Mouse (Mus musculus): ENCODE results near the gene Bloc1s4. TPM values are rescaled to one million over a fixed set of nuclear protein-coding genes. Genes with fewer than 3 reads are reported as not detected.

Bloc1s4 gene
- polyA plus RNA-seq, 1 experiment from 2014 or later, result 31.5 TPM

DNA sequence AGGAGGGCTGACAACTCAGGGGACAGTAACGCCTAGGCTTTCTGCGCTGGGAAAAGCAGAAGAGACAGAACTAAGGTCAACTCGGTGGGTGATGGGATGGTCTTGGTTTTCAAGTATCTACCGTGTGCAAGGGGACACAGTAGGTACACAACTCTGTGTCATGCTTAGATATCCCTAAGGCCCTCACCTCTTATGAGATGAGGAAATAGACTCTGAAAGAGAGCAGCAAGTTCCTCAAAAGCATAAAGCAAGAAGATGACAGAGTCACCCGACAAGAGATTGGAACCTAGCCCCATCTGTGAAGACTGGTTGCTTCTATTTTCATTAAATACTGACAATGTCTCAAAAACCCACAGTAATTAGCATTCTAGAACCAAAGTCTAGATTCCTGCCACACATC is 42.7 kb downstream of the Bloc1s4 start:
- H3K27me3 ChIP-seq (ENCODE audit: control insufficient read depth, insufficient read depth, low read length), result no peaks in the 10 kb centered on the region
- DNase-seq (ENCODE audit: low spot score), result no peak
- 81% methylated on average over 5 of the region's 5 CpGs for WGBS

DNA sequence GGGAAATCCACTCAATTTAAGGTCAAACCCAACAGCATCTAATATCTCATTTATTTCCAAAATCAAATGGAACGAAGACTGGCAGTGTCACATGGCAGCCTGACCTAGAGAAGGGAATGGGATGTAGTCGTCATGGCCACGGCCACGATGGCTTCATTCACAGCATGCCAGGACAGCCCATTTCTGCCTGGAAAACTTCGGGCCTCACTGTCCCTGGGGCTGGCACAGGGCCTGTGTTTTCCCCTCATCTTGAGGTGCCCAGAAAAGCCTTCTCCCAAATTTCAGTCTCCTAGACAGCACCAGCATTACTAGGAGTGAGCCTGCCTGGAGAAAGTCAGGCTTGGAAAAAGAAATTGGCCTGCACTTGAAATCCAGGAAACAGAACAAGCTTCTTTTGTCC is 43.1 kb downstream of the Bloc1s4 start:
- Histone ChIP-seq H3K9ac (ENCODE audit: low read length) (no peak overlapping the region), H3K4me3 (ENCODE audit: low read depth, low read length) (no peak overlapping the region), H3K9me3 (ENCODE audit: control insufficient read depth, low read length) (no peaks in the 10 kb centered on the region), H3K27me3 (ENCODE audit: control insufficient read depth, insufficient read depth, low read length) (no peaks in the 10 kb centered on the region), H3K36me3 (ENCODE audit: control insufficient read depth, insufficient read depth, low read length) (no peaks in the 10 kb centered on the region), H3K27ac (replicated peaks; ENCODE audit: low read depth, low read length) (no peak overlapping the region), H3K4me1 (ENCODE audit: control insufficient read depth, insufficient read depth, low read length) (no peaks in the 10 kb centered on the region), H3K4me2 (ENCODE audit: low read depth, severe bottlenecking) (no peak overlapping the region)
- ATAC-seq (ENCODE audit: insufficient number of reproducible peaks, low FRiP score, low TSS enrichment, low read depth) (no peak), DNase-seq (ENCODE audit: low spot score) (no peak)
- 83% methylated on average over 5 of the region's 5 CpGs for WGBS

More for the DNA sequence above, 42.7 kb downstream of the Bloc1s4 start:
- H3K36me3 ChIP-seq (ENCODE audit: control insufficient read depth, insufficient read depth, low read length), result no peaks in the 10 kb centered on the region
- no peak for ATAC-seq (ENCODE audit: insufficient number of reproducible peaks, low FRiP score, low TSS enrichment, low read depth)
- H3K4me2 ChIP-seq (ENCODE audit: low read depth, severe bottlenecking), result no peak overlapping the region
- no peaks in the 10 kb centered on the region for H3K4me1 ChIP-seq (ENCODE audit: control insufficient read depth, insufficient read depth, low read length)
- no peak overlapping the region for H3K4me3 ChIP-seq (ENCODE audit: low read depth, low read length)
- H3K9ac ChIP-seq (ENCODE audit: low read length), result no peak overlapping the region
- no peak overlapping the region for H3K27ac ChIP-seq (replicated peaks; ENCODE audit: low read depth, low read length)
- no peaks in the 10 kb centered on the region for H3K9me3 ChIP-seq (ENCODE audit: control insufficient read depth, low read length)

DNA sequence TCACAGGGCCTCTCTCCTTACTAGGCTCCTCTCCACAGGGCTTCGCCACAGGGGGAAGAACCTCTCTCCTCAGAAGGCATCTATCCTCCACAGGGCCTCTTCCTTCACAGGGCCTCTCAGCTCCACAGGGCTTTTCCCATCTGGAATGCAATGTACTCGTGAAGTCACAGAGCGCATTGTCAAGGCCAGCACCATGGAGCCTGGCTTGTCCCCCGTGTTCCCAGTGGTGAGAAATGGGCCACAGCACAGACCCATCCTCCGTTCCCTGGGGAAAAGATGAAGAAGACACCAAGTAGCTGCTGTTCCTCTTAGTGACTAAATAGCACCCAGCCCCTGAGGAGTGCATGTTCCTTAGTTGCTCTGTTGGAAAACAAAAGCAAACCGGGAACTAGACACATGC is 43.8 kb downstream of the Bloc1s4 start:
- Histone ChIP-seq H3K4me1 (ENCODE audit: control insufficient read depth, insufficient read depth, low read length) (no peaks in the 10 kb centered on the region), H3K9me3 (ENCODE audit: control insufficient read depth, low read length) (no peaks in the 10 kb centered on the region), H3K27ac (replicated peaks; ENCODE audit: low read depth, low read length) (no peak overlapping the region), H3K4me2 (ENCODE audit: low read depth, severe bottlenecking) (no peak overlapping the region), H3K9ac (ENCODE audit: low read length) (no peak overlapping the region), H3K36me3 (ENCODE audit: control insufficient read depth, insufficient read depth, low read length) (no peaks in the 10 kb centered on the region), H3K27me3 (ENCODE audit: control insufficient read depth, insufficient read depth, low read length) (no peaks in the 10 kb centered on the region), H3K4me3 (ENCODE audit: low read depth, low read length) (no peak overlapping the region)
- 82% methylated on average over 6 of the region's 6 CpGs for WGBS
- ATAC-seq (ENCODE audit: insufficient number of reproducible peaks, low FRiP score, low TSS enrichment, low read depth), result no peak
- no peak for DNase-seq (ENCODE audit: low spot score)

DNA sequence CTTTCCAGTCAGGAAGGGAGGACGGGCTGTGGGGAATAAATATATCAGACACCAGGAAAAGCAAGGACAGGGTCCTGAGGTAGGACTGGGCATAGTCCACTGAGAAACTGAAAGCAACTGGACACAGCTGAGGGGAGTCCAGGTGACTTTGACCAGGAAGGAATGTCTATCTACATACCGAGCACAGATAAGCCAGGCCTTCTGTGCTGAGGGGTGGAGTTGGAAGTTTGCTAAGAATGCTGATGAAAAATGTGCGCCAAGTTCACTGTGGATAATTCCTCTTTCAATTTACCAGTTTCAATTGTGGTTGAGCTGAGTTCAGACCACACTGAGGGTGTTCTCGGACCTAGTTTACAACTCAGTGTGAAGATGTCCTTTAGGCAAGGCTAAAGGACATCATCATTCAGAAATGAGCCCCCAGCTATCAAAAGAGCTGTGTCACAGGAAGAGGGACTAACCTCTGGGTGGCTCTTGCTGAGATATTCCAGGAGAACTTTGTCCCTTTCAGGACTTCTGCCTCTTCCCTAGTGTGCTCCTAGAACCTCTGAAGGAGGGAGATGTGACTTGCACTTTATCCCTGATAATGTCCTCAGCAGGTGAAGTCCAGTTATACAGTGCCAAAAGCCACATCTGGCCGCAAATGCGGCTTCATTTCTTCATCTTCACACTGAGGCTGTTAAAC is 47.4 kb downstream of the Bloc1s4 start:
- WGBS, result 77% methylated on average over 6 of the region's 6 CpGs

DNA sequence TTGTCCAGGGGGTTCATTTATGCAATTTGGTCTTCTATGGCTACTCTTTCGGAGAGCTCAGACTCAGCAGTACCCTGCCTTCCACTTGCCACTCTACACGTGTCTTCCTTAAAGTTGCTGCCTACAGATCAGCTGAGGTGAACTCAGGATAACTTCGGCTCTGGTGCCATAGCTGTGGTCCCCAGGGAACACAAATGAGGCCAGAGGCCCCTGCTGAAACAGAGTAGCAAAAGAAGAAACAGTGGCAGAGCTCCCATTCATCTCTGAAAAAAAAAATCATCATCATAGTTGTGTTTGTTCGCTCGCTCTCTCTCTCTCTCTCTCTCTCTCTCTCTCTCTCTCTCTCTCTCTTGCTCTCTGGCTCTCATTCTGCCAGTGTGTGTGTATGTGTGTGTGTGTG is 49.8 kb downstream of the Bloc1s4 start:
- ATAC-seq (ENCODE audit: insufficient number of reproducible peaks, low FRiP score, low TSS enrichment, low read depth) (no peak), DNase-seq (ENCODE audit: low spot score) (no peak)
- peaks cover 3% of the 10 kb centered on the region; the same call in 1 of the 2 replicates for H3K4me1 ChIP-seq (ENCODE audit: control insufficient read depth, insufficient read depth, low read length)
- no peaks in the 10 kb centered on the region for H3K36me3 ChIP-seq (ENCODE audit: control insufficient read depth, insufficient read depth, low read length)
- no peaks in the 10 kb centered on the region for H3K27me3 ChIP-seq (ENCODE audit: control insufficient read depth, insufficient read depth, low read length)
- H3K9ac ChIP-seq (ENCODE audit: low read length), result no peak overlapping the region
- no peak overlapping the region for H3K4me3 ChIP-seq (ENCODE audit: low read depth, low read length)
- no peaks in the 10 kb centered on the region for H3K9me3 ChIP-seq (ENCODE audit: control insufficient read depth, low read length)
- H3K4me2 ChIP-seq (ENCODE audit: low read depth, severe bottlenecking), result no peak overlapping the region
- 75% methylated on average over 5 of the region's 5 CpGs for WGBS
- no peak overlapping the region for H3K27ac ChIP-seq (replicated peaks; ENCODE audit: low read depth, low read length)

More for the DNA sequence above, 47.4 kb downstream of the Bloc1s4 start:
- Histone ChIP-seq H3K36me3 (ENCODE audit: control insufficient read depth, insufficient read depth, low read length) (no peaks in the 10 kb centered on the region), H3K4me1 (ENCODE audit: control insufficient read depth, insufficient read depth, low read length) (no peaks in the 10 kb centered on the region), H3K9ac (ENCODE audit: low read length) (no peak overlapping the region), H3K27ac (replicated peaks; ENCODE audit: low read depth, low read length) (no peak overlapping the region), H3K4me3 (ENCODE audit: low read depth, low read length) (no peak overlapping the region), H3K9me3 (ENCODE audit: control insufficient read depth, low read length) (no peaks in the 10 kb centered on the region), H3K4me2 (ENCODE audit: low read depth, severe bottlenecking) (no peak overlapping the region), H3K27me3 (ENCODE audit: control insufficient read depth, insufficient read depth, low read length) (no peaks in the 10 kb centered on the region)
- ATAC-seq (ENCODE audit: insufficient number of reproducible peaks, low FRiP score, low TSS enrichment, low read depth) (no peak), DNase-seq (ENCODE audit: low spot score) (no peak)

DNA sequence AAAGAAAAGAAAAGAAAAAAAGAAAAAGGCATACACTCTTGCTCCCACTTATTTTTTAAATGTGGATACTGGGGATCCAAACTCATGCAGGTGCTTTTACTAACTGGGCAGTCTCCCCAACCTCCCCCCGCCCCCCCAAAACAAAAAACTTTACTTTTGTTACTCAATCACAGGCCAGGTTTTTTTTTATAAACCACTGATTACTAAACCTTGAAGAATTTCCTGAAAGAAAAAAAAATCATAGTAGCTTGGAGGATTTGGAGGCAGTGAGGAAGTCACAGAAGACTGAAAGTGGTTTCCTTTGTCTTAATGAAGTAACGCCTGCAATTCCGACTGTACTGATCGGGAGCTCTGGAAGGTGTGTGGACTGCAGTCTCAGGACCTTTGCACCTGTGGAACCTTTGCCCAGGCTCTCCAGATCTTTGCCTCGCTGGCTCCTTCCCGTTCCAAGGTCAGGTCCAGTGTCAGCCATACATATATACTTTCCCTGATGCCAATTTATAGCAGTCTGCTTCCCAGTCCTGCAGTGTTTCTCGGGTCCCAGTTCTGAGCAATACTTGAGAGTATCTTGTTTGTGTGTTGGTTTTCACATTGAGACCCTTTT is 50.3 kb downstream of the Bloc1s4 start:
- H3K9ac ChIP-seq (ENCODE audit: low read length), result no peak overlapping the region
- H3K4me2 ChIP-seq (ENCODE audit: low read depth, severe bottlenecking), result no peak overlapping the region
- DNase-seq (ENCODE audit: low spot score), result no peak
- H3K36me3 ChIP-seq (ENCODE audit: control insufficient read depth, insufficient read depth, low read length), result no peaks in the 10 kb centered on the region
- H3K27ac ChIP-seq (replicated peaks; ENCODE audit: low read depth, low read length), result no peak overlapping the region
- H3K4me3 ChIP-seq (ENCODE audit: low read depth, low read length), result no peak overlapping the region
- no peaks in the 10 kb centered on the region for H3K27me3 ChIP-seq (ENCODE audit: control insufficient read depth, insufficient read depth, low read length)
- no peaks in the 10 kb centered on the region for H3K9me3 ChIP-seq (ENCODE audit: control insufficient read depth, low read length)
- peaks cover 3% of the 10 kb centered on the region; the same call in 1 of the 2 replicates for H3K4me1 ChIP-seq (ENCODE audit: control insufficient read depth, insufficient read depth, low read length)
- ATAC-seq (ENCODE audit: insufficient number of reproducible peaks, low FRiP score, low TSS enrichment, low read depth), result no peak
- WGBS, result 78% methylated on average over 7 of the region's 7 CpGs

Other genes with a start within 250 kb of the Bloc1s4 start
- 37.7 and 40.3 TPM in 2 replicates for gene Tbc1d14, start 155.4 kb downstream of the Bloc1s4 start, polyA plus RNA-seq (2014; fragmentation: Nextera tagmentation; extraction: Ambion mirVana)
- gene D5Ertd579e, start 52.6 kb downstream of the Bloc1s4 start, polyA plus RNA-seq (2014; fragmentation: Nextera tagmentation; extraction: Ambion mirVana), result 22.2 and 28.4 TPM in 2 replicates
- gene Mrfap1, start 48.1 kb upstream of the Bloc1s4 start, polyA plus RNA-seq (2014; fragmentation: Nextera tagmentation; extraction: Ambion mirVana), result 692 and 694 TPM in 2 replicates
- gene Man2b2, start 82.0 kb upstream of the Bloc1s4 start, polyA plus RNA-seq (2014; fragmentation: Nextera tagmentation; extraction: Ambion mirVana), result 6.1 TPM in 2 replicates
- gene Ppp2r2c, start 119.9 kb upstream of the Bloc1s4 start, polyA plus RNA-seq (2014; fragmentation: Nextera tagmentation; extraction: Ambion mirVana), result 0.11 and 0.24 TPM in 2 replicates
- 6.3 and 7.1 TPM in 2 replicates for gene Wfs1, start 240.6 kb upstream of the Bloc1s4 start, polyA plus RNA-seq (2014; fragmentation: Nextera tagmentation; extraction: Ambion mirVana)

Measured in limb, embryonic 11.5 days (tissue).